ENCODE assay signal across 16 mouse cellular contexts in the genomic region with DNA sequence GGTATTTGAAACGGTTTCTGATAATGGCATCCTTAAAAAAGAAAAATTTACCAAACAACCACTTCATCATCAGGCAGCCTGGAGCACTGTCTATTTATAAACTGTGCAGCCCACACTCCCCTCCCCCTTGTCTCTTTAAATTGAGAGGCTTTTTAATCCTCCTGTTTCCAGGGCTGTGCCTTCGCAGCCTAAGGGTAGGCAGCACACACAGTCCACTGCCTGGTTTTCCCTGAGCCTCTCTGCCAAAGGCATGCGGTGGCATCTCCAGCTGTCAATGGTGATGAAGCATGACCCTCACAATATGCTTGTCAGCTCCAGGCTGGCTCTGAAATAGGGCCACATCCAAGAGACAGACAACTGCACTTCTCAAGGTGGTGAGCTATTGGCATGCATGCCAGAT. TPM values are rescaled to one million over a fixed set of nuclear protein-coding genes. Genes with fewer than 3 reads are reported as not detected.
DNase-seq lines count a peak whose midpoint lies in the region; ATAC-seq lines count a peak whose summit lies in the region.
"Had no signal": no experiment of that assay in that cellular context is flagged by ENCODE, and none has a peak within 500 bp of the region (broad histone marks: within the 10 kb centered on the region; RNA-seq: fewer than 3 reads in every experiment).

TSS of gene Lnp1 (minus strand) at position 39 of the 400 bp plus-strand sequence.

- no peak within 1 kb of the TSS for H3K4me3 ChIP-seq in embryonic facial prominence, embryonic 14.5 days (ENCODE audit: low read depth, low read length)
- H3K4me3 ChIP-seq in embryonic facial prominence, embryonic 10.5 days, result no peak within 1 kb of the TSS
- H3K4me3 ChIP-seq in neural tube, embryonic 11.5 days (ENCODE audit: low read depth, low read length), result no peak within 1 kb of the TSS
- no peak within 1 kb of the TSS for H3K4me3 ChIP-seq in midbrain, embryonic 15.5 days
- H3K4me3 ChIP-seq: gastrocnemius, adult 2 months; limb, embryonic 10.5 days had no signal

- WGBS in embryonic facial prominence, embryonic 14.5 days, result 35% methylated on average over 3 of the region's 3 CpGs
- 52% methylated on average over 3 of the region's 3 CpGs for WGBS in embryonic facial prominence, embryonic 10.5 days
- 73% methylated on average over 3 of the region's 3 CpGs for WGBS in neural tube, embryonic 11.5 days
- WGBS in midbrain, embryonic 15.5 days, result 40% methylated on average over 3 of the region's 3 CpGs

- no peak within 1 kb of the TSS for H3K4me2 ChIP-seq in embryonic facial prominence, embryonic 14.5 days (ENCODE audit: low read depth, low read length)
- H3K4me2 ChIP-seq in neural tube, embryonic 11.5 days (ENCODE audit: low read depth), result no peak within 1 kb of the TSS
- H3K4me2 ChIP-seq in midbrain, embryonic 15.5 days, result no peak within 1 kb of the TSS

- H3K27me3 ChIP-seq in embryonic facial prominence, embryonic 14.5 days (replicated peaks; ENCODE audit: control insufficient read depth, insufficient read depth, low read length), result no peaks in the 10 kb centered on the region
- H3K27me3 ChIP-seq in embryonic facial prominence, embryonic 10.5 days (replicated peaks; ENCODE audit: low read depth, poor library complexity, severe bottlenecking), result no peaks in the 10 kb centered on the region
- H3K27me3 ChIP-seq in neural tube, embryonic 11.5 days (ENCODE audit: control insufficient read depth, insufficient read depth, low read length), result no peaks in the 10 kb centered on the region
- H3K27me3 ChIP-seq in midbrain, embryonic 15.5 days (replicated peaks), result no peaks in the 10 kb centered on the region

- no peaks in the 10 kb centered on the region for H3K9me3 ChIP-seq in embryonic facial prominence, embryonic 14.5 days (ENCODE audit: control insufficient read depth, low read length)
- H3K9me3 ChIP-seq in embryonic facial prominence, embryonic 10.5 days, result no peaks in the 10 kb centered on the region
- no peaks in the 10 kb centered on the region for H3K9me3 ChIP-seq in neural tube, embryonic 11.5 days (ENCODE audit: control insufficient read depth, low read length)
- no peaks in the 10 kb centered on the region for H3K9me3 ChIP-seq in midbrain, embryonic 15.5 days
- H3K9me3 ChIP-seq: G1E; limb, embryonic 10.5 days had no signal

- H3K36me3 ChIP-seq in embryonic facial prominence, embryonic 14.5 days (ENCODE audit: control insufficient read depth, insufficient read depth, low read length), result no peaks in the 10 kb centered on the region
- no peaks in the 10 kb centered on the region for H3K36me3 ChIP-seq in embryonic facial prominence, embryonic 10.5 days (replicated peaks)
- no peaks in the 10 kb centered on the region for H3K36me3 ChIP-seq in neural tube, embryonic 11.5 days (ENCODE audit: control insufficient read depth, insufficient read depth, low read length)
- H3K36me3 ChIP-seq in midbrain, embryonic 15.5 days (replicated peaks), result no peaks in the 10 kb centered on the region
- H3K36me3 ChIP-seq: G1E; limb, embryonic 10.5 days had no signal

- no peak within 1 kb of the TSS for H3K27ac ChIP-seq in embryonic facial prominence, embryonic 14.5 days (replicated peaks; ENCODE audit: low read depth, low read length)
- no peak within 1 kb of the TSS for H3K27ac ChIP-seq in embryonic facial prominence, embryonic 10.5 days (replicated peaks)
- H3K27ac ChIP-seq in neural tube, embryonic 11.5 days (ENCODE audit: low read depth, low read length), result no peak within 1 kb of the TSS
- H3K27ac ChIP-seq in midbrain, embryonic 15.5 days, result no peak within 1 kb of the TSS
- H3K27ac ChIP-seq: gastrocnemius, adult 2 months; limb, embryonic 10.5 days had no signal

- no peak within 1 kb of the TSS for H3K9ac ChIP-seq in embryonic facial prominence, embryonic 14.5 days (ENCODE audit: low read depth, low read length)
- H3K9ac ChIP-seq in neural tube, embryonic 11.5 days (ENCODE audit: low read length), result no peak within 1 kb of the TSS
- H3K9ac ChIP-seq in midbrain, embryonic 15.5 days, result no peak within 1 kb of the TSS

- H3K4me1 ChIP-seq in embryonic facial prominence, embryonic 14.5 days (ENCODE audit: control insufficient read depth, insufficient read depth, low read length), result no peaks in the 10 kb centered on the region
- no peaks in the 10 kb centered on the region for H3K4me1 ChIP-seq in embryonic facial prominence, embryonic 10.5 days
- no peaks in the 10 kb centered on the region for H3K4me1 ChIP-seq in neural tube, embryonic 11.5 days (ENCODE audit: control insufficient read depth, insufficient read depth, low read length)
- H3K4me1 ChIP-seq in midbrain, embryonic 15.5 days, result peaks cover 2% of the 10 kb centered on the region; the same call in 1 of the 2 replicates
- H3K4me1 ChIP-seq: limb, embryonic 10.5 days had no signal

- ATAC-seq in embryonic facial prominence, embryonic 14.5 days (ENCODE audit: low read depth), result peak; percentile 74
- 0 out of 2 replicates have a peak, but pooled peaks have one; percentile 31 for ATAC-seq in neural tube, embryonic 11.5 days (ENCODE audit: insufficient read depth, low FRiP score, low TSS enrichment)
- ATAC-seq in midbrain, embryonic 15.5 days (replicated peaks), result peak; percentile 84
- no peak for ATAC-seq in activated CD4-positive, CD25-positive, alpha-beta regulatory T cell, adult 4 months

- peak; percentile 31 for DNase-seq in embryonic facial prominence, embryonic 14.5 days (ENCODE audit: low spot score)
- no peak for DNase-seq in embryonic facial prominence, embryonic 10.5 days (ENCODE audit: low spot score)
- no peak for DNase-seq in neural tube, embryonic 11.5 days (ENCODE audit: low spot score)
- DNase-seq in neural tube, embryonic 10.5 days (ENCODE audit: extremely low spot score, low spot score), result no peak
- DNase-seq in lung, postnatal 4 days, result no peak
- DNase-seq in c-Kit-positive CD71-positive TER-119-positive erythroid progenitor cells, embryonic 14.5 days (ENCODE audit: low spot score), result no peak
- DNase-seq: B cell, adult 2 months; gastrocnemius, adult 2 months; kidney, postnatal 36 days; thymus, adult 18-20 months had no signal

RNA-seq across cellular contexts. Expression of gene Lnp1, which starts in this region (rescaled TPM):
- 0.72 TPM in 1 of 2 replicates, not detected in the other for polyA plus RNA-seq in embryonic facial prominence, embryonic 14.5 days (2014; fragmentation: Nextera tagmentation; extraction: Ambion mirVana)
- not detected in 2 replicates for polyA plus RNA-seq in embryonic facial prominence, embryonic 10.5 days (2016; fragmentation: Nextera tagmentation; extraction: Ambion mirVana)
- not detected in 2 replicates for polyA plus RNA-seq in neural tube, embryonic 11.5 days (2014; fragmentation: Nextera tagmentation; extraction: Ambion mirVana)
- polyA plus RNA-seq in midbrain, embryonic 15.5 days (2015; fragmentation: Nextera tagmentation; extraction: Ambion mirVana), result 0.36 TPM in 1 of 2 replicates, not detected in the other
- not detected for polyA plus RNA-seq in activated CD4-positive, CD25-positive, alpha-beta regulatory T cell, adult 4 months (2017; shearing (Covaris generic))
- polyA plus RNA-seq: G1E; intestine, embryonic 14.5 days; limb, embryonic 10.5 days; liver, embryonic 16.5 days had no signal

Comparison
In these comparisons a context has a peak if more than half of its experiments do, and no peak if none do; other contexts are left out.
1. Peak in DNase-seq and ATAC-seq in embryonic facial prominence, embryonic 14.5 days; RNA of the gene not detected or under 1 TPM.
2. Peak in ATAC-seq in neural tube, embryonic 11.5 days; RNA of the gene not detected or under 1 TPM.
3. Peak in ATAC-seq in midbrain, embryonic 15.5 days; RNA of the gene not detected or under 1 TPM.